Mouse (Mus musculus) layer of hippocampus, adult 8-10 months (tissue): ENCODE measurements around the gene 1700013G24Rik. TPM values are rescaled to one million over a fixed set of nuclear protein-coding genes. Genes with fewer than 3 reads are reported as not detected.
"Not testable (repeated sequence)": the region's sequence is repeated elsewhere in the genome, so short reads cannot be mapped to it uniquely, and the experiment has no call there.

Experiments used
- DNase-seq, 2 experiments: peaks; one replicate each; pipeline ENCODE4 v3.0.0; 2022; ENCODE audit warnings: low spot score in 2 of 2
- total RNA-seq, 4 experiments: library from RNA; stranded (reverse); gene quantifications; 2 replicates each; pipeline ENCODE4 v1.2.4; 2022

The 1700013G24Rik gene
- total RNA-seq, result not detected

DNA sequence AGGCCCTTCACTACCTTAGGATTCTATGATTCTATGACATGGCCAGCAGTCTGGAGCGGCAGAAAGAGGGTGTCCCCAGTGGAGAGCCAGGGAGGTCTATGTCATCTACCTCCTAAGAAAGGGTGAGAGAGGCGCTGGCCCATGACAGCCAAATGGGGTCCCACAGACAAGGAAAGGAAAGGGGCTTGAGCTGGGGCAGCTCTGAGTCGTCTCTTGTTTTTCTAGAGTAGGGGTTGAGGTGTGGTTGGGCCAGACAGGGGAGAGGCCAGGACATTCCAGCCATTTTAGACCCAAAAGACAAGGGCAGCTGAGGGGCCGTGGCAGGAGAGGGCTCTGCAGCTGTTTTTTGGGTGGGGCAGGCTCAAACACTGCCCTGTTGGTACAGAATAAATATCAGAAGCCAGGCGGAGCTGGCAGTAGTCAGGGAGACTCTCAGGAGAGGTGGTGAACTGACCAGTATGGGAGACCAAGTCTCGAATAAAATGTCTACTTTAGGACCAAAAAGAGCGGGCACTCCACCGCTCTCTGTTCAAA lies at the start of gene 1700013G24Rik:
TSS of gene 1700013G24Rik (plus strand) at position 51 of the 534 bp plus-strand sequence.
- no peak for DNase-seq

DNA sequence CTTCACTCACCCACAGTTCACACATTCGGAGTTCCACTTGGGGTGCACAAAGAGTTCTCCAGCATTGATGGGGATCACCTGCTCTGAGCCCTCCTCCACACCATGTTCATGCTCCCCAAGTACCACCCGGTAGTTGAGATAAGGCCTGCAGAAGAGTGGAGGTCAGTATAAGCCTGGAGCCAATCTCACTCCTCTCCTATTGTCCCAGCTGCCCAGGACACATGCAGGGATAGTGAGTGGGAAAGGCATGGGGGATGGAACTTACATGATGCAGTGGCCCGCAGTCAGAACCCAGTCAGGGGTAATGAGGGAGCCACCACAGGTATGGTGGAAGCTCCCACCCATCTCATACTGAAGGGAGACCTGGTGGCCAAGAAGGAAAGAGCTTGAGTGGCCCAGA lies 47.5 kb upstream of the 1700013G24Rik start:
- no peak for DNase-seq

DNA sequence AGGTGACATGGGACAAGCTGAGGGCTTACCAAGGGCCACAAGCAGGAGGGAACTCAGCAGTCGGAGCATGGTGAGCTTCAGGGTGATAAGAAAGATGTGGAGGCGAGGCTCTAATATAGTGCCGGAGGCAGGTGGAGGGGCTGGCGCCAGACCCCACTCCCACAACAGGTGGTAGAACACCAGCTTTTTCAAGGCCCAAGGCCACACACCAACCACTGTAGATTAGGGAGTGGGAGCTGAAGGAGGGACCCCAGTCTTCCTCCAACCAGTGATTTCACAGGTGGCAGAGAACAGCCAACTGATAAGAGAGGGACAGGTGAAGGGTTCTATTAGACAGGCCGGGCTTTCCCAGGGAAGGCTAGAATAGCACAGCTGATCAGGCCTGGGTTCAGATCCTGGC lies 43.4 kb upstream of the 1700013G24Rik start, which contains the start of gene Cela3a:
TSS of gene Cela3a (minus strand) at position 101 of the 400 bp plus-strand sequence.
- DNase-seq, result no peak

DNA sequence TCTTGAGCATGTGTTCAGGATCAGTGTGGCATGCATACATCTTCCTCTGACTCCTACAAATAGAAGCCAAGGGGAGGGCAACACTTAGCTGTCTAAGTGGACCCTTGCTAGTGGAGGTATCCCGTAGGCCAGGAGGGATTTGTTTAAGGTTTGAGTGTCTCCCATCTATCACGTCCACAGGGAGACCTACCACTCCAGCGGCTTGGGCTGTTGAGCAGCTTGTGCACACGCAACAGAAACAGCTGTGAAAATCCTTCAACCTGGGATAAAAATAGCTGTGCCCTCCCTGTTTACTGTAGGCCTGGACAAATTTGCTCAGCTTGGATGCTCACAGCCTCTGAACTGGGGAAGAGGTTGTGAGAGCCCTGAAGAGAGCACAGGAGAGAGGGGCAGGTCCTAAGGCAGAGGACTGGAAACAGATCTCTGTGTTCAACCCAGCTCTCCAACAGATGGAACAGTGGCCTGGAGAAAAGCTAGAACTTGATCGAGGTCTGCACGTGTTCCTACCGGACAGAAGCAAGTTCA lies 40.8 kb upstream of the 1700013G24Rik start:
- DNase-seq, result not testable (repeated sequence)

DNA sequence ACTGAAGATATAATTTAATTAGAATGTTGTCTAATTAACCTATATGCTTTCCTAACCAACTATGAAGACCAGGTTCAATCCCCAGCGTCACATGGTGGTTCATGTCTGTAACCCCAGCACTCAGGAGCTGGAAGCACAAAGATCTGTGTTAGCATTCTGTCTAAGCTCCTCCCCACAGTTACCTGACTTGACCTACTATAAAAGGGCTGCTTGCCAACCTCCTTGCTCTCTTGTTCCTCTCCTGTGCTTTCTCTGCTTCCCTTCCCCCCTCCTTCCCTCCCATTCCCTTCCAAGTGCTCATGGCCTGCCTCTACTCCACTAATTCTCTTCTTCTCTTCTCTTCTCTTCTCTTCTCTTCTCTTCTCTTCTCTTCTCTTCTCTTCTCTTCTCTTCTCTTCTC lies 38.1 kb upstream of the 1700013G24Rik start:
- DNase-seq, result no peak

DNA sequence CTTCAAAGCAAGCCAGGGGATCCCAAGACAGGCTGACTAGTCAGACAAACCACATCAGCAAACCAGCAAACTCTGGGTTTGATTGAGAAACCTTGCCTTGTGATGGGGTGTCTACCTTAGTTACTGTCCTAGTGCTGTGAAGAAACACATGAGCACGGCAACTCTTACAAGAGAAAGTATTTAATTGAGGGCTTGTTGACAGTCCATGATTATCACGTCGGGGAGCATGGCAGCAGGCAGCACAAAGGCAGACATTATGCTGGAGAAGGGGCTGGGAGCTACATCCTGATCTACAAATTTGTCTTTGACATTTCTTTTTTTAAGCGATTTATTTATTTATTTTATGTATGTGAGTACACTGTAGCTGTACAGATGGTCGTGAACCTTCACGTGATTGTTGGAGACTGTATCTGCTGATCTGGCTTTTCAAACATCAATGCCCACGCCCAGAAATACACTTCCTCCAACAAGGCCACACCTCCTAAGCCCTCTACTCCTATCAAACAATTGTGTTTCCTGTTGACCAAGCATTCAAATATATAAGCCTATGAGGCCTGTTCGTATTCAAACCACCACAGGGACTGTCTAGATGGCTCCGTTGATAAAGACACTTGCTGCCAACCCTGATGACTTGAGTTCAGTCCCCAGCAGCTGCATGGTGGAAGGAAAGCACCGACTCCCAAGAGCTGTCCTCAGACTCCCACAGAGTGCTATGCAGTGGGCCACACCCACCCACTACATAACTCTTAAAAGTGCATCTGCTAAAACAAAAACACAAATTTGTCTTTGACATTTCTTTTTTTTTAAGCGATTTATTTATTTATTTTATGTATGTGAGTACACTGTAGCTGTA lies 35.1 kb upstream of the 1700013G24Rik start:
- no peak for DNase-seq

DNA sequence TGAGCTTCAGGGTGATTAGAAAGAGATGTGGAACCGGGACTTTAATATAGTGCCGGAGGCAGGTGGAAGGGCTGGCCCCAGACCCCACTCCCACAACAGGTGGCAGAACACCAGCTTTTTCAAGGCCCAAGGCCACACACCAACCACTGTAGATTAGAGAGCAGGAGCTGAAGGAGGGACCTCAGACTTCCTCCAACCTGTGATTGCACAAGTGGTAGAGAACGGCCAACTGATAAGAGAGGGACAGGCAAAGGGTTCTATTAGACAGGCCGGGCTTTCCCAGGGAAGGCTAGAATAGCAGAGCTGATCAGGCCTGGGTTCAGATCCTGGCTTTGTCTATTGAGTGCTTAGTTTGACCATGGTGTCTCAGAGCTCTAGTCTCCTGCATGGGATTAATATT lies 22.6 kb upstream of the 1700013G24Rik start, which contains the start of gene Cela3b:
TSS of gene Cela3b (minus strand) at position 39 of the 400 bp plus-strand sequence.
- DNase-seq, result no peak

DNA sequence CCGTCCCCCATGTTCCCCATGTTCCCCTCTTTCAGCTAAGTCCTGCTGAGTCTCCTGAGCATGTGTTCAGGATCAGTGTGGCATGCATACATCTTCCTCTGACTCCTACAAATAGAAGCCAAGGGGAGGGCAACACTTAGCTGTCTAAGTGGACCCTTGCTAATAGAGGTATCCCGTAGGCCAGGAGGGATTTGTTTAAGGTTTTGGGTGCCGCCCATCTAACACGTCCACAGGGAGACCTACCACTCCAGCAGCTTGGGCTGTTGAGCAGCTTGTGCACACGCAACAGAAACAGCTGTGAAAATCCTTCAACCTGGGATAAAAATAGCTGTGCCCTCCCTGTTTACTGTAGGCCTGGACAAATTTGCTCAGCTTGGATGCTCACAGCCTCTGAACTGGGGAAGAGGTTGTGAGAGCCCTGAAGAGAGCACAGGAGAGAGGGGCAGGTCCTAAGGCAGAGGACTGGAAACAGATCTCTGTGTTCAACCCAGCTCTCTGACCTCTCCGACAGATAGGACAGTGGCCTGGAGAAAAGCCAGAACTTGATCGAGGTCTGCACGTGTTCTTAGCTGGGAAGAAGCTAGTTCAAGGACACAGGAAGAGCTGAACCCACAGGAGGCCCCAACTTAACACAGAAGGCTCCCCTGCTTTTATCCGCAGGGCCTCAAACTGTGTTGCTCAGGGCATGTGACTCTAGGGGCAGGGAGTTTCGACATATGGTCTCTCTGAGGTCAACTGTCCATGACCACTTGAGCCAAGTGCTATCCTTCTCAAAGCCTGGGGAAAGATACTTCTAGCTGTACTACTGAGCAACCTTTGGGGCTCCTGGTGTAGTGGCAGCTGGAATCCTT lies 20.2 kb upstream of the 1700013G24Rik start:
- not testable (repeated sequence) for DNase-seq

DNA sequence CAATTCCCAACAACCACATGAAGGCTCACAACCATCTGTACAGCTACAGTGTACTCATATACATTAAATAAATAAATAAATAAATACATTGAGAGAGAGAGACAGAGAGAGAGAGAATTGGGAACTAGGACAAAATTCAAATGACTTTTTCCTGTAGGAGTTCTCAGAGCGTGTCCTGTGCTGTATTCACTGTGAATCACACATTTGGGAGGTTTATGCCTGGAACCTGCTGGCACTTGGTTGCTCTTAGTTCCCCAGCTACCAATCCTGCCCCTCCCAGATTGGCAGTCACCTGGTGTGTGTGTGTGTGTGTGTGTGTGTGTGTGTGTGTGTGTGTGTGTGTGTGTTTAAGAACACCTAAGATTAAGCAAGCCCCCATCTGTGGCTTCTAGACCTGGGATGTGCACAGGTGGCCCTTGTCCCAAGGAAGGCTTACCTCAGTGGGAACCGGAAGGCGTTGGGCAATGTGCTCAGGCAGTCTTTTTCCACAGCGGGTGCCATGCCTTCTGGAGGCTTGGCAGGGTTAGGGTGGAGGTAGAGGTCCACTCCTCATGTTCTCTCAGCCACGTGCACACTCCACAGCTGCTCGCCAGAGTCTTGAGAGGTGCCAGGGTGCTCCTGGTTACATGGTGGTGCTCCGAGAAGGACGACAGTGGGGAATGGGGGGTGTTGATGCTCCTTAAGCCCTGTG lies 16.0 kb upstream of the 1700013G24Rik start:
- no peak for DNase-seq

DNA sequence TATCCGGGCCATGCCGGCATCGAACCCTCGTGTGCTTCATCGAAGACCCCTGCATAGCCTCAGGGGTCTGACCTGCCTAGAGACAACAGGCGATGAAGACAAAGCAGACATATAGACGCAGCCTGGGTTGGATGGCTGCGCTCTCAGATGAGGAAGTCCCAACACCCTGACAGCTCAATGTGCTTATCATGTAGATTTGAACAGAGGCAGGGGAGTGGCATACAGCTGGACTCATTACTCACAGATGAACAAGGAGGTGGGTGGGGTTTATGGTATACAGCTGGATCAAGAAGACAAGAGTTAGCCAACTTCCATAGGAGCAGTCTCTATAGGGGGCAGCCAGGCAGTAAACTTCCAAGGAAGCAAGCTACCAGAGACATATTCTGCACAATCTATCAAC lies 14.2 kb upstream of the 1700013G24Rik start:
- no peak for DNase-seq

GRCm38 (mm10) chr4:137441332-137441731 lies 11.8 kb upstream of the 1700013G24Rik start:
- no peak for DNase-seq

DNA sequence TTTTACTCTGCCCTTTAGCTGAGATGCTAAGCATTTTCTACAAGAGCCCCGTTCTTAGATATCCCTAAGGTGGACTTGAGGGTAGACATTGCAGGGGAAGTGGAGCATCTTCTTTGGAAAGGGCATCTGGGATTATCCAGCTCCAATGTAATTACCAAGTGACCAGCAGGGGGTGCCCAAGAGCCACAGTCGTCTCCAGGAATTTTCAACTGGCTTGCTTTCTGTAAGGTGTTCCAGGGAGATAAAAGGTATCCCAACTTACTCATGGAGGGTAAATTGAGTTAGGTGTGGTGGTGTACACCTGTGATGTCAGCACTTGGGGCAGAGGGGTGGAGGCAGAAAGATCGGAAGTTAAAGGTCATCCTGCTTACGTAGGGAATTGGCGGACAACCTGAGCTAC lies 9.5 kb upstream of the 1700013G24Rik start:
- DNase-seq, result peak; percentile 39 to 84

DNA sequence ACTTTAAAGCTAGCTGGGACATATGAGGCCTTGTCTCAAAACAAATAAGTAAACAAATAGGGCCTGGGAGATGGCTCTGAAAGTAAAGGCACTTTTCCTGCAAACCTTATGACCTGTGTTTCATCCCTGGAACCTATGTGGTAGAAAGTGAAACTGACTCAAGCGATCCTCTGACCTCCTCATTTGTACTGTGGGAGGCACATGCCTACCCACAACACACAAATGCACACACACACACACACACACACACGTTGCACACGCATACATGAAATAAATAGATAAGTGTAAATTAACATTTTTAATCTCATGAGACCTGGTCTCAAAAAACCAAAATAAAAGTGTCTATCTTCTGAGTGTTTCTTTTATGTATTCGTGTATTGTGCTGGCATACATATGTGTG lies 7.2 kb upstream of the 1700013G24Rik start:
- no peak for DNase-seq

- no peak for DNase-seq
Observed at GRCm38 (mm10) chr4:137447363-137448196, 5.5 kb upstream of the 1700013G24Rik start.

GRCm38 (mm10) chr4:137448197-137448596 lies 4.9 kb upstream of the 1700013G24Rik start:
- no peak for DNase-seq

- DNase-seq, result no peak
Observed at GRCm38 (mm10) chr4:137448641-137449040, 4.4 kb upstream of the 1700013G24Rik start.

DNA sequence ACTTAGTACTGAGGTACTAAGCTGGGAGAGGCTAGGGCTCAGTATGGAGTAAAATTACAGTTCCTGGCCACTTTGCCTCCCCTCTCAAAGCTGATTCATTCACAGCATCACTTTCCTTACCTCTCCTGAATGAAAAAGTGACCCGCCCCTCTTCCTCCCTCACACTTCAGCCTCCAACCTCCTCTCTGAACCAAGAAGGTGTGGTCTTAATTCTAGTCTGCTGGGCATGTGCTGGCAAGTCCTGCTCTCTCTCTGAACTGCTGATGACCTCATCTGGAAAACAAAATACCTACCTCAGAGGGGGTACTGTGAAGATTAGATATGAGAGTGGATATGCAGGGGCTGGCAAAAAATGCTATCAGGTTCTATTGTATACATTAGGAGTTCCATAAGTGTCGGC lies 4.0 kb upstream of the 1700013G24Rik start:
- DNase-seq, result no peak

- no peak for DNase-seq
Observed at GRCm38 (mm10) chr4:137449715-137450114, 3.4 kb upstream of the 1700013G24Rik start.

GRCm38 (mm10) chr4:137452190-137452589 lies 894 bp upstream of the 1700013G24Rik start:
- no peak for DNase-seq

- DNase-seq, result no peak
Observed at GRCm38 (mm10) chr4:137454582-137454981, 1.5 kb downstream of the 1700013G24Rik start.
